Mouse (Mus musculus) neural tube, embryonic 13.5 days (tissue): ENCODE measurements around the gene Nuak1. TPM values are rescaled to one million over a fixed set of nuclear protein-coding genes. Genes with fewer than 3 reads are reported as not detected.

Source experiments
- ATAC-seq: fragments of 200-750 bp; cut with Nextera tagmentation; 2 replicates; pipeline ENCODE4 v1.8.0; 2017; ENCODE audit warnings: low read depth, mild to moderate bottlenecking, moderate TSS enrichment, moderate library complexity
- H3K27ac ChIP-seq: fragments of 300-500 bp; sonication (generic); replicated peaks from 2 replicates; pipeline ENCODE4 v1.5.1; 2015; ENCODE audit warnings: moderate library complexity, mild to moderate bottlenecking, inconsistent platforms
- H3K27me3 ChIP-seq: fragments of 300-500 bp; sonication (generic); 2 replicates; pipeline ENCODE4 v1.6.1; 2015; ENCODE audit warnings: mild to moderate bottlenecking, inconsistent platforms
- H3K36me3 ChIP-seq: fragments of 300-500 bp; sonication (generic); 2 replicates; pipeline ENCODE4 v1.6.1; 2015; ENCODE audit warnings: mild to moderate bottlenecking, inconsistent platforms
- H3K4me1 ChIP-seq: fragments of 300-500 bp; sonication (generic); replicated peaks from 2 replicates; pipeline ENCODE4 v1.6.1; 2015; ENCODE audit warnings: inconsistent platforms
- H3K4me2 ChIP-seq: fragments of 300-500 bp; sonication (generic); 2 replicates; pipeline ENCODE4 v1.6.1; 2015; ENCODE audit warnings: inconsistent platforms, mild to moderate bottlenecking, moderate library complexity
- H3K4me3 ChIP-seq: fragments of 300-500 bp; sonication (generic); 2 replicates; pipeline ENCODE4 v1.5.1; 2015; ENCODE audit warnings: mild to moderate bottlenecking, inconsistent platforms
- H3K9ac ChIP-seq: fragments of 300-500 bp; sonication (generic); 2 replicates; pipeline ENCODE4 v1.6.1; 2015; ENCODE audit warnings: moderate library complexity, mild to moderate bottlenecking, inconsistent platforms
- H3K9me3 ChIP-seq: fragments of 300-500 bp; sonication (generic); 2 replicates; pipeline ENCODE4 v1.6.1; 2016; ENCODE audit warnings: inconsistent platforms
- WGBS: fragments of 180-500 bp; shearing (Covaris S2); methylation state at CpG from one replicate; pipeline ENCODE4 v1.1.7; 2015; 5-methylcytosine and 5-hydroxymethylcytosine counted together
- polyA plus RNA-seq: library from polyadenylated mRNA; unstranded; fragments of >200 nt; fragmentation: Nextera tagmentation; extraction: Ambion mirVana; gene quantifications from 2 replicates; pipeline ENCODE4 v1.2.1, GENCODE M21; 2015

Gene Nuak1
- polyA plus RNA-seq, 1 experiment from 2014 or later = 5.7 TPM

DNA sequence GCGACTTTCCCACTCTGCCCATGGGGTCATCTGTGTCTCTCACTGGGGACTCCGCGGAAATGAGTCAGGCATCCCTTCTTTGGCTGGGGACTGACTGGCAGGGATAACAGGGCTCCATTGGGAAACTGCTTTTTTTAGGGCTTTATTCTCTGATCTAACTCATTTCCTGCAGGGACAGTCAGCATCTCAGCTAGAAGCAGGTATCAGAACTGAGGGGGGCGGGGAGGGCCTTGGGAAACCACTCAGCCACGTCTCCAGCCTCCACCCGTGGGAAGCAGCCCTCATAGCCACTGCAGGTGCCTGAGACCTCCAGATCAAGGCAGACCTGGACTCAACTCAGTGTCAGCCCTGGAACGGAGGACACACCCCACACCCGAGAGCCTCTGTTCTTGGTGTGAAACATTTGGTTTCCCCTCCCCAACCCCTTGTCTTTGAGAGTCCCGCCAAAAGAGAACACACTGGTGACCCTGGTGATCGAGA lies 68.7 kb downstream of the Nuak1 start:
- no peaks in the 10 kb centered on the region for H3K9me3 ChIP-seq
- H3K27ac ChIP-seq = peak overlapping the region; percentile 68; the same call in 1 of the 2 replicates
- no peaks in the 10 kb centered on the region for H3K27me3 ChIP-seq
- H3K4me1 ChIP-seq = peaks cover 22% of the 10 kb centered on the region
- peak overlapping the region; percentile 40 for H3K4me2 ChIP-seq
- H3K9ac ChIP-seq = peak overlapping the region; percentile 57
- no peak overlapping the region for H3K4me3 ChIP-seq
- H3K36me3 ChIP-seq = peaks cover 33% of the 10 kb centered on the region
- ATAC-seq = peak; percentile 59
- WGBS = 30% methylated on average over 10 of the region's 10 CpGs

DNA sequence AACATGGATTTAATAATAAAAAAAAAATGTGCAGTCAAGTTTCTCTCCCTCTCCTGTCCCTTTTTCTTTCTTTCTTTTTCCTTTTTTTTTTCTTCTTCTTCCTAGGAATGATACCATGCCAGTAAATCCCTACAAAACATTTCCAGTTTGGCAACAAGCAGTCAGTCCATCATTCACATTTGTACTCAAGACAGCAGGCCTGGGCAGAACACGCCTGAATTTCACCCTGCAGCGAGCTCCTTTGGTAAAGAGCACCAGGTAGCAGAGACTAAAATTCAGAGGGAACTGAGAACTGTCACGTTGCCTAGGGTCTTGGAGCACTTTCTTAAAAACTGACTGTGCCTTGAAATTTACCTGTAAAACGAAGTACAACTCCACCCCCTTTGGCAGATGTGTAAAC lies 69.2 kb downstream of the Nuak1 start:
- Histone ChIP-seq H3K4me1 (peaks cover 22% of the 10 kb centered on the region), H3K27me3 (no peaks in the 10 kb centered on the region), H3K36me3 (peaks cover 31% of the 10 kb centered on the region), H3K4me3 (no peak overlapping the region), H3K27ac (0 out of 2 replicates have a peak overlapping the region, but pooled peaks have one; percentile 68), H3K4me2 (no peak overlapping the region), H3K9ac (no peak overlapping the region), H3K9me3 (no peaks in the 10 kb centered on the region)
- 50% methylated on average over 4 of the region's 4 CpGs for WGBS
- no peak for ATAC-seq

DNA sequence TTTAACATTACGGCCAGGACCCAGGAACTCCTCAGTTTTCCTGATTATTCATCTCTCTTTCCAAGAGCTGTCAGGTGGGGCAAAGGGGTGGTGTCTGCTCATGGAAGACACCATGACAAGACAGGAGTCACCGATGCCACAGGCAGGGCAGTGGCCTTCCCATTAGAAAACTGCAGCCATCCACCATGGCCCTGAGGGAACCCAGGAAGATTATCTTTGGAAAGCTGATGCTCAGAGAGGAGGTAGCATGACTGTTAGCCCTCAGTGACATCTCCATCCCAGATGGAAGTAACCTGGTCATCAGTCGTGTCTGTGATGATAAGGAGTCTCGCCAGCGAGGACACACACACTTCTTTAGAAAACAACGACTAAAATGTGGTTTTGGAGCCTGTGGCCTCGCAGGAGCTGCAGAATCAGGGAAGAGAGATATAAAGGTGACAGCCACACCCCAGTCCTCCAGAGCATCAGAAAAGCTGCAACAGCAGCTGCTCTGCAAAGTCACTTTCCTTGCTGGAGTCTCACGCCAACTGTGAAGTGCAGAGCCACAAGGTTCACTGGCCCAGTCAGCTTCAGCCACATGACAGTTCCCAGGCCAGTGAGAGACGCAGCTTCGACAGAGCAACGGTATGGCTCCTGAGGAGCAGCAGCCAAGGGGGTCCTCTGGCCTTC lies 70.6 kb downstream of the Nuak1 start:
- Histone ChIP-seq H3K9ac (no peak overlapping the region), H3K27me3 (no peaks in the 10 kb centered on the region), H3K36me3 (peaks cover 23% of the 10 kb centered on the region), H3K4me2 (no peak overlapping the region), H3K4me1 (peaks cover 22% of the 10 kb centered on the region), H3K27ac (no peak overlapping the region), H3K9me3 (no peaks in the 10 kb centered on the region), H3K4me3 (no peak overlapping the region)
- whole genome bisulfite sequencing = 93% methylated on average over 11 of the region's 11 CpGs
- ATAC-seq = no peak

DNA sequence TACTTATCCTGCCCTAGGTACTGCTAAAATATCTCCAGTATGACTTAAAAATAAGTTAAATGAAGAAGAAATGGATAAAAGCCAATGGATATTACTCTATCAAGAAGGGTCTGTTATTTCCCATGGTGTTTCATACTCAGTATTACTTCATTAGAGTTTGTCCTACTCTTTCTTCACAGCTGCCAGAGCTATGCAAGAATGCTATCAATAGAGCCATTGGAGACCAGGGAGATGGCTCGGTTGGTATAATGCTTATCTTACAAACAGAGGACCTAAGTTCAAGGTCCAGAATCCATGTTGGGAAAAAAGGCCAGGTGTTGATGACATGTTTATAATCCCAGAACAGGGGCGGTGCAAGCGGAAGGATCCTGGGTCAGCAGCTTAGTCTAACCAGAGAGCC lies 72.2 kb downstream of the Nuak1 start:
- 94% methylated on average over 3 of the region's 3 CpGs for WGBS
- Histone ChIP-seq H3K27me3 (no peaks in the 10 kb centered on the region), H3K36me3 (0 out of 2 replicates have a peak, but pooled peaks cover 10% of the 10 kb centered on the region), H3K9me3 (no peaks in the 10 kb centered on the region), H3K4me1 (peaks cover 20% of the 10 kb centered on the region), H3K27ac (no peak overlapping the region), H3K9ac (no peak overlapping the region), H3K4me2 (no peak overlapping the region), H3K4me3 (no peak overlapping the region)
- ATAC-seq = no peak

DNA sequence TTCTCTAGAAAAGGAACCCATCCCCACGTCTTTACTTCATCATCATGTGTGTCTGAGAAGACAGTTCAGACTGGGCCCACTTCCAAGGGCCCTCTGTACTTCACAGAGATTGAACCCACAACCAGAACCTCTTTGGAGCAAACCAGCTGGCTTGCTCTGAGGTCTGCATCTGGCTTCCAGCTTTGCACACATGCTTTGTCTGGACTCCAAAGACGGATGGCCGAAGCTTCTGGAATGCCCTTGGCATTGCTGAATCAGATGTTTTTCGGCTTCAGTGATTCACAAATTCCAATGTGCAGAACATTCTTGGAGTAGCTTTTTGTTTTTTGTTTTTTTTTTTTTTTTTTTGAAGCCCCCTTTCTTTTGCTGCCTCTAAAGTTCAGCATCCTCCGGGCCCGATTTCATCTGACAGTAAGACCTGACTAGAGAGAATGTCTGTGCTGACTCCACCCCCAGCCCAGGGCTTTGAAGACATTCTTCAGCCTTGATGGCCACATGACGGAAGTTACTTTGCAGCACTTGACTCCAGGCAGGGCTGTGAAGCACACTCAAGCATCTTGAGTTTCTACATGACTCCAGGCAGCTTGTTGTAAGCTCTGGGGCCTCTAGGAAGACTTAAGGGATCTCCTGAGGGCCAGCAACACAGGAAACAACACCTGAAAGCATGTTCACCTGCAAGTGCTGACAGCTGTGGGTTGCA lies 75.1 kb downstream of the Nuak1 start:
- no peak for ATAC-seq
- H3K27me3 ChIP-seq = no peaks in the 10 kb centered on the region
- WGBS = 88% methylated on average over 7 of the region's 7 CpGs

DNA sequence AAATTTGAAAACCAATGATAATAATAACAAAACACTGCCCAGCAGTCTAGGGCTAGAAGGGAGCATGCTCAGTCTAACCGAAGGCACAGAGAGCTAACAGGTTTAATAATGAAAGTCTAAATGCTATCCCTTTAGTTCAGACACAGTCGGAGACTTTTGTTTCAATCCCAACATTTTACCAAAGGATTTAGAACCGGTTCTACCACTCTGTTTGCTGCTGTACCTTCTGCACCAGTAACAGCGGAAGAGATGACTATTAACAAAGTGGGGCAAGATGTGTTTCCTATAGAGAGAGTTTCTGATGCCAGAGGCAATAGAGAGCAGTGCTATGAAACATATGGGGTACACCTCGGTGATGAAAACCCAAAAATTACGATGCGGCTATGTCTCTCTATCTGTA lies 76.6 kb downstream of the Nuak1 start:
- Histone ChIP-seq H3K4me3 (no peak overlapping the region), H3K27ac (no peak overlapping the region), H3K9me3 (no peaks in the 10 kb centered on the region), H3K27me3 (no peaks in the 10 kb centered on the region), H3K36me3 (no peaks in the 10 kb centered on the region), H3K9ac (no peak overlapping the region), H3K4me1 (no peaks in the 10 kb centered on the region), H3K4me2 (no peak overlapping the region)
- ATAC-seq = no peak
- 88% methylated on average over 7 of the region's 7 CpGs for WGBS

More for the DNA sequence above, 75.1 kb downstream of the Nuak1 start:
- H3K4me2 ChIP-seq = no peak overlapping the region
- H3K9ac ChIP-seq = no peak overlapping the region
- no peaks in the 10 kb centered on the region for H3K4me1 ChIP-seq
- 0 out of 2 replicates have a peak, but pooled peaks cover 10% of the 10 kb centered on the region for H3K36me3 ChIP-seq
- H3K9me3 ChIP-seq = no peaks in the 10 kb centered on the region
- H3K4me3 ChIP-seq = no peak overlapping the region
- H3K27ac ChIP-seq = no peak overlapping the region

DNA sequence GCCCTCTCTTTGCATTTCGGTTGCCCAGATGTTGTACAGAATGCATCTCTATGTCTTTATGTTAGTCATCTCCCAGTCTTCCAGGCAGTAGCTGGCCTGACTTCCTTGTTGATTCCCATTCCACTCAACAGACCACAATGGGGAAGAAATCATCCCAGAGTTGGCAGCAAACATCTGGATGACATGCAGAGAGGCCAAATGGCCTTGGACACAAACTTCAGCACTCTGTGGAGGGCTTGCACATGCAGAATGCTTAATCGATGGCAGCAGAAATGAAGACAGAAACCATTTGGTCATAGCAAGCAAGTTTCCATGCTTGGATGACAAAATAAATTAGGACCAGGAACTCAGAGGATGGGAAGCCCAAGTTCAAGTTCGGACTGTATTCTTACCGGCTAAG lies 79.4 kb downstream of the Nuak1 start:
- ATAC-seq = no peak
- no peak overlapping the region for H3K9ac ChIP-seq
- H3K27me3 ChIP-seq = no peaks in the 10 kb centered on the region
- H3K27ac ChIP-seq = no peak overlapping the region
- H3K4me3 ChIP-seq = no peak overlapping the region
- no peaks in the 10 kb centered on the region for H3K36me3 ChIP-seq
- no peak overlapping the region for H3K4me2 ChIP-seq
- 91% methylated on average over 4 of the region's 4 CpGs for WGBS
- no peaks in the 10 kb centered on the region for H3K4me1 ChIP-seq
- H3K9me3 ChIP-seq = no peaks in the 10 kb centered on the region

DNA sequence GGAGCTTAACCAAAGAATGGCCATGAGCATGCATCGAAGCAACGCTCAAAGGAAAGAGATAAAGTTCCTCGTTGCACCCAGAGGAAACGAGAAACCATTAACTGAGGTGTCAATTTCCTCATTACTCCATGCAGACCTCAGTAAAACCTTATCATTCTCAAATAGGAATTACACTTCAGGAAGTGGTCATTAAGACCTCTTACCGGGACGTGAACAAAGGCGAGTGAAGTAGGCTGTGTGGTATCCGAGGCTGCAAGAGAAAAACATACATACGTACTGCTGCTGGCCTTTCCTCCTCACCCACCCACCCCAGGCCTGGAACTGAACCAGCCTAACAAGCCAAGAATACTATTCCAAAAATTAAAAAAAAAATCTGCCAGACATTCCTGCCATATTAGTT lies 80.0 kb downstream of the Nuak1 start:
- no peaks in the 10 kb centered on the region for H3K36me3 ChIP-seq
- H3K9me3 ChIP-seq = no peaks in the 10 kb centered on the region
- WGBS = 69% methylated on average over 9 of the region's 9 CpGs
- no peak for ATAC-seq
- H3K9ac ChIP-seq = no peak overlapping the region
- H3K4me2 ChIP-seq = no peak overlapping the region
- no peaks in the 10 kb centered on the region for H3K27me3 ChIP-seq
- no peak overlapping the region for H3K27ac ChIP-seq
- no peak overlapping the region for H3K4me3 ChIP-seq
- no peaks in the 10 kb centered on the region for H3K4me1 ChIP-seq

DNA sequence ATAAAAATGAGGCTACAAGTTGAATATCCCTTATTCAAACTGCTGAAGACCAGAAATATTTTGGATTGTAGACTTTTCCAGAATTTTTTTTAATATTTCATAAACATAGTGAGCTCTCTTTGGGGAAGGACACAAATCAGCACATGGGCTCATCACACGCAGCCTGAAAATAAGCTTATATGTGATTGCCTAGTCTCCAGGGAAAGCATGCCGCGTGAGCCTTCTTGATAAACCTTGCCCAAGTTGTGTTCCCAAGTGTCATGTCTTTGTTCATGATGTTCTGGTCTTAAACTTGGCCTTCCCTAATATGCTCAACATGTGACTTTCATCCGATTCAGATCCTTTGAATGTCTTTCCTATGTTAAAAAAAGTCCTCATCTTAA lies 81.7 kb downstream of the Nuak1 start:
- no peak for ATAC-seq
- no peak overlapping the region for H3K4me3 ChIP-seq
- H3K27me3 ChIP-seq = no peaks in the 10 kb centered on the region
- H3K4me1 ChIP-seq = no peaks in the 10 kb centered on the region
- no peaks in the 10 kb centered on the region for H3K36me3 ChIP-seq
- H3K9me3 ChIP-seq = no peaks in the 10 kb centered on the region
- H3K27ac ChIP-seq = no peak overlapping the region
- WGBS = 94% methylated on average over 4 of the region's 4 CpGs
- no peak overlapping the region for H3K4me2 ChIP-seq
- H3K9ac ChIP-seq = no peak overlapping the region

DNA sequence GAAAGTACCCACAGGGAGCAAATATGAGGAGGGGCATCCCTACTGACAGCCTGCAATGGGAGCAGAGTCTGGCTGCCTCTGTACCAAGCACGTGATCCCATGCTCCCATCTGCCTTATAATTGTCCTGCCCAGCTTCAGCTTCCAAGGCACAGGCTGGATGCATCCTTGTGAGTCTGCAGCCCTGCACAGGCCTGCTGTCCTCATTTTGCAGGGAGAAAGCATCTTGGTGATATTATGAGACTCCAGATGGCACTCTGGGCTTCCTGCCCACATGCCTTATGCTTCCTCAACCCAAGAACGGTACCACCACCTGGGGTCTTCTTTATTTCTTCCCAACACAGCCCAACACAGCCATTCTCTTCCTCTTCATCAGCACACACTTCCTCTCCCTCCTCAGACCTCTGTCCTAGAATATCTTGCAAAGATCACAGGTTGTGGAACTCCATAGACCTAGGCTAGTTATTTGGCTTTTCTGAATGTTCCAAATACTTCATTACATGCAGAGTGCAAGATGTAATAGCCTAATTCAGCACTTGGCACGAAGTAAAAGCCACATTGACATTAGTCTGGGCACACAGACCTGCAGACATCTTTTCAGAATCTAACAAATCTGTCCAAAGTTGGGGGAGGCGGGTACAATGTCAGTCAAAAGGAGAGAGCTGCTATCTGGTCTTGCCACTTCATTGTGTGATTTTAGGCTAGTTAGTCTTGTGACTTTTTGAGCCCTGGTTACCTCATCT lies 82.2 kb downstream of the Nuak1 start:
- Histone ChIP-seq H3K9ac (no peak overlapping the region), H3K27me3 (no peaks in the 10 kb centered on the region), H3K36me3 (no peaks in the 10 kb centered on the region), H3K27ac (peak overlapping the region; percentile 52), H3K4me1 (no peaks in the 10 kb centered on the region), H3K4me3 (no peak overlapping the region), H3K9me3 (no peaks in the 10 kb centered on the region), H3K4me2 (no peak overlapping the region)
- WGBS = 49% methylated on average over 4 of the region's 4 CpGs
- ATAC-seq = peak; percentile 86

DNA sequence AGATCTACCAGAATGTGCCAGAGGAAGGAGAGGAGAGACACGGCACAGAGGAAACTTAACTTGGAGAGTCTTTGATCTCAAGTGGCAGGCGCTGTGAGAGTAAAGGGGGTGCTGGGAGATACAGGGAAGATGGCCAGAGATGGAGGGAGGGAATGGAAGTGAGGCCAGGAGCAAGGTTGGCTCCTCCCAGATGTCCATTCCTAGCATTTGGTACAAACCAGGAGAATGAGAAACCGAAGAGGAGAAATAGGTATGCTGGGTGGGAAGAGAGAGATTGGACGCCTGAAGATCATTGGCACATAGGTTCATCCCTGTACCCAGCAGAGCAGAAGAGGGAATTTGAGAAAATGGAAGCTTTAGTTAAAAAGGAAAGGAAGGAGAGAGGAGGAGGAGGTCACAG lies 82.8 kb downstream of the Nuak1 start:
- Histone ChIP-seq H3K9me3 (no peaks in the 10 kb centered on the region), H3K36me3 (no peaks in the 10 kb centered on the region), H3K27ac (peak overlapping the region; percentile 33), H3K27me3 (no peaks in the 10 kb centered on the region), H3K4me2 (no peak overlapping the region), H3K9ac (no peak overlapping the region), H3K4me1 (no peaks in the 10 kb centered on the region), H3K4me3 (no peak overlapping the region)
- WGBS = 84% methylated on average over 4 of the region's 4 CpGs
- no peak for ATAC-seq

DNA sequence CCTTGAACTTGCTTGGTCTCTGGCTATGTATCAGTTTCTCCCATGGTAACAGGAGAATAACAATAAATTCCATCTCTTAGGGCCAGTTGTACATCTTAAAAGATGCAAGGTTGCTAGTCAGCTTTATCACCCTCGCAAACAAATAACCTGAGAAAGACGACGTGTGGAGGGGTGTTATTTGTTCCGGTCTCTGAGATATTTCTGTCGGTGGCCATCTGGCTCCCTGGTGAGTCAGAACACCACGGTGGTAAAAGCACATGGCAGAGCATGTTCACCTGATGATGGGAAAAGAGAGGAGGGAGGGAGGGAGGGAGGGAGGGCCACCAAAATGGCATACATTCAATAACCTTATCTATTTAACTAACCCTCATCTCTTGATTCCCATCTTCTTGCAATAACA lies 86.1 kb downstream of the Nuak1 start:
- ATAC-seq = no peak
- H3K9me3 ChIP-seq = no peaks in the 10 kb centered on the region
- H3K4me1 ChIP-seq = no peaks in the 10 kb centered on the region
- WGBS = 55% methylated on average over 6 of the region's 6 CpGs
- H3K4me2 ChIP-seq = no peak overlapping the region
- no peaks in the 10 kb centered on the region for H3K27me3 ChIP-seq
- H3K27ac ChIP-seq = no peak overlapping the region
- no peak overlapping the region for H3K4me3 ChIP-seq
- H3K36me3 ChIP-seq = no peaks in the 10 kb centered on the region
- no peak overlapping the region for H3K9ac ChIP-seq
